Mouse (Mus musculus): ENCODE measurements around the gene Rrp7a. TPM values are rescaled to one million over a fixed set of nuclear protein-coding genes. Genes with fewer than 3 reads are reported as not detected.
A peak's percentile ranks its signal among the peaks of the same experiment; 100 is the strongest.

The Rrp7a gene
- polyA plus RNA-seq, 1 experiment = 126 TPM

GRCm38 (mm10) chr15:83115071-83115470, 7.5 kb downstream of the Rrp7a start:
- Histone ChIP-seq H3K4me3 (ENCODE audit: insufficient read depth, low read length) (no peak overlapping the region), H3K4me1 (ENCODE audit: control insufficient read depth, insufficient read depth, low read length) (peaks cover 2% of the 10 kb centered on the region; the same call in 1 of the 2 replicates), H3K27ac (ENCODE audit: insufficient read depth, low read length) (no peak overlapping the region)
- no peak for TF ChIP-seq POLR2A (IDR thresholded peaks at IDR 0.05; ENCODE audit: extremely low read depth, insufficient read depth, low read length)
- TF ChIP-seq CTCF (IDR thresholded peaks at IDR 0.05; ENCODE audit: extremely low read depth, insufficient read depth, low read length) = no peak

DNA sequence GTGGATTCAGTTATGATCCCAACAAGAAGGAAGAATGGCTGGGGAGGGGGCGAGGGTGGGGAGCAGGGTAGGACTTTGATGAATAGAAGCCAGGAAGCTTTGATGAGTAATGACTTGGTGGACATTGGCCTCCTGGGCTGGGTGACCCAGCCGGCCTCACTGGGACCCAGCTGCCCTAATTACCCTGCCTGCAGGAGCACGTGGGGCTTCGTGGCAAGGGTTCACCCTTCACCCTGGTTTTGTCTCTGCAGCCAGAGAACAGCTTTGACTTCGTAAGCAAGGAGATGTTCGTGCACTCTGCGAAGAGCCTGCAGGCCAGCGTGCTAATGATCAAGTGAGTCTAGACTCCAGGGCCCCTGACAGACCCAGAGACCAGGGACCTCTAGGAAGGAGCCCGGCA, 8.5 kb downstream of the Rrp7a start:
- Histone ChIP-seq H3K27ac (ENCODE audit: insufficient read depth, low read length) (no peak overlapping the region), H3K4me1 (ENCODE audit: control insufficient read depth, insufficient read depth, low read length) (peaks cover 2% of the 10 kb centered on the region; the same call in 1 of the 2 replicates), H3K4me3 (ENCODE audit: insufficient read depth, low read length) (no peak overlapping the region)
- no peak for TF ChIP-seq POLR2A (IDR thresholded peaks at IDR 0.05; ENCODE audit: extremely low read depth, insufficient read depth, low read length)
- no peak for TF ChIP-seq CTCF (IDR thresholded peaks at IDR 0.05; ENCODE audit: extremely low read depth, insufficient read depth, low read length)

- H3K4me1 ChIP-seq (ENCODE audit: control insufficient read depth, insufficient read depth, low read length) = peaks cover 2% of the 10 kb centered on the region; the same call in 1 of the 2 replicates
- TF ChIP-seq CTCF (IDR thresholded peaks at IDR 0.05; ENCODE audit: extremely low read depth, insufficient read depth, low read length) (peak; percentile 63), POLR2A (IDR thresholded peaks at IDR 0.05; ENCODE audit: extremely low read depth, insufficient read depth, low read length) (no peak)
- H3K27ac ChIP-seq (ENCODE audit: insufficient read depth, low read length) = no peak overlapping the region
- H3K4me3 ChIP-seq (ENCODE audit: insufficient read depth, low read length) = no peak overlapping the region
These were observed 9.7 kb downstream of the Rrp7a start for GRCm38 (mm10) chr15:83112898-83113297.

GRCm38 (mm10) chr15:83111874-83112273, 10.7 kb downstream of the Rrp7a start:
- H3K27ac ChIP-seq (ENCODE audit: insufficient read depth, low read length) = no peak overlapping the region
- H3K4me3 ChIP-seq (ENCODE audit: insufficient read depth, low read length) = no peak overlapping the region
- TF ChIP-seq CTCF (IDR thresholded peaks at IDR 0.05; ENCODE audit: extremely low read depth, insufficient read depth, low read length) = no peak
- TF ChIP-seq POLR2A (IDR thresholded peaks at IDR 0.05; ENCODE audit: extremely low read depth, insufficient read depth, low read length) = no peak
- peaks cover 2% of the 10 kb centered on the region; the same call in 1 of the 2 replicates for H3K4me1 ChIP-seq (ENCODE audit: control insufficient read depth, insufficient read depth, low read length)

GRCm38 (mm10) chr15:83111290-83111689, 11.3 kb downstream of the Rrp7a start:
- Histone ChIP-seq H3K27ac (ENCODE audit: insufficient read depth, low read length) (no peak overlapping the region), H3K4me1 (ENCODE audit: control insufficient read depth, insufficient read depth, low read length) (peaks cover 2% of the 10 kb centered on the region; the same call in 1 of the 2 replicates), H3K4me3 (ENCODE audit: insufficient read depth, low read length) (no peak overlapping the region)
- TF ChIP-seq CTCF (IDR thresholded peaks at IDR 0.05; ENCODE audit: extremely low read depth, insufficient read depth, low read length) = no peak

DNA sequence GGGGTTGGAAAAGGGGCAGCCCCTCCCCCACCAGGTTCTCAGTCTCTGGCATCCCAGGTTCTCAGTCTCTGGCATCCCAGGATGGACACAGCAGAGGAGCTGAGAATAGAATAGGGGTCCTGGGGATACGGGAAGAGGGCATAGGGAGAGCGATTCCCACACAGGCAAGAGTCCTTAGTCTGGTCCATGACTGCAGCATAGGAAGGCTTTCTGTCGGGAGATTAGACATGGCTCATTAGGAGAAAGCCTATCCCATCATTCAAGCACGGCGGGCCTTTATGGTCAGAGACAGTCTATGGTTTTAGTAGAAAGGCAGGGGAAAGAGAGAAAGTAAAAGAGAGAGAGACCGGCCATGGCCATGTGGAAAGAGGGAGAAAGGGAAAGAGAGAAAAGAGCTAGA, 14.8 kb downstream of the Rrp7a start:
- H3K27ac ChIP-seq (ENCODE audit: insufficient read depth, low read length) = no peak overlapping the region
- no peaks in the 10 kb centered on the region for H3K4me1 ChIP-seq (ENCODE audit: control insufficient read depth, insufficient read depth, low read length)
- H3K4me3 ChIP-seq (ENCODE audit: insufficient read depth, low read length) = no peak overlapping the region
- no peak for TF ChIP-seq CTCF (IDR thresholded peaks at IDR 0.05; ENCODE audit: extremely low read depth, insufficient read depth, low read length)
- no peak for TF ChIP-seq POLR2A (IDR thresholded peaks at IDR 0.05; ENCODE audit: extremely low read depth, insufficient read depth, low read length)

GRCm38 (mm10) chr15:83106426-83106825, 16.2 kb downstream of the Rrp7a start:
- no peaks in the 10 kb centered on the region for H3K4me1 ChIP-seq (ENCODE audit: control insufficient read depth, insufficient read depth, low read length)
- H3K27ac ChIP-seq (ENCODE audit: insufficient read depth, low read length) = no peak overlapping the region
- TF ChIP-seq CTCF (IDR thresholded peaks at IDR 0.05; ENCODE audit: extremely low read depth, insufficient read depth, low read length) (no peak), POLR2A (IDR thresholded peaks at IDR 0.05; ENCODE audit: extremely low read depth, insufficient read depth, low read length) (no peak)
- no peak overlapping the region for H3K4me3 ChIP-seq (ENCODE audit: insufficient read depth, low read length)

DNA sequence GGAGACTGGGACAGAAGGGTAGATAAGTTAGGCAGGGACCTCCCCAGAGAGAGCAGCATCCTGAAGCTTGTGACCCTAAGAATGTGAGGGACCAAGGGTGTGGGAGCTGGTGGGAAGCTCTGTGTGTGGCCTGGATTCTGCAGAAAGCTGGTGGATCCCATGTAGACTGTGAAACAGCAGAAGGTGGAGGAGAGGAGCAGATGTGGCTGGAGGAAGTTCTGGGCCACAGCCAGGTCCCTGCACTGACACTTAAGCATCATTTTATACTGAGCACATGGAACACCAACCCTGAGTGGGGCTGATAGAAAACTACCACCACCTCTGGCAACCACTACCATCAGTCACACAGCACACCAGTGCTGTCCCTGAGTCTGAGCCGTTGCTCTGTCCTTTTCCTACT, 19.5 kb downstream of the Rrp7a start:
- no peaks in the 10 kb centered on the region for H3K4me1 ChIP-seq (ENCODE audit: control insufficient read depth, insufficient read depth, low read length)
- H3K27ac ChIP-seq (ENCODE audit: insufficient read depth, low read length) = no peak overlapping the region
- H3K4me3 ChIP-seq (ENCODE audit: insufficient read depth, low read length) = no peak overlapping the region
- TF ChIP-seq POLR2A (IDR thresholded peaks at IDR 0.05; ENCODE audit: extremely low read depth, insufficient read depth, low read length) (no peak), CTCF (IDR thresholded peaks at IDR 0.05; ENCODE audit: extremely low read depth, insufficient read depth, low read length) (no peak)

- Histone ChIP-seq H3K27ac (ENCODE audit: insufficient read depth, low read length) (no peak overlapping the region), H3K4me3 (ENCODE audit: insufficient read depth, low read length) (peak overlapping the region; percentile 31), H3K4me1 (ENCODE audit: control insufficient read depth, insufficient read depth, low read length) (no peaks in the 10 kb centered on the region)
- no peak for TF ChIP-seq POLR2A (IDR thresholded peaks at IDR 0.05; ENCODE audit: extremely low read depth, insufficient read depth, low read length)
- no peak for TF ChIP-seq CTCF (IDR thresholded peaks at IDR 0.05; ENCODE audit: extremely low read depth, insufficient read depth, low read length)
These were observed 22.3 kb downstream of the Rrp7a start for GRCm38 (mm10) chr15:83100332-83100662.

- TF ChIP-seq POLR2A (IDR thresholded peaks at IDR 0.05; ENCODE audit: extremely low read depth, insufficient read depth, low read length) = no peak
- no peak for TF ChIP-seq CTCF (IDR thresholded peaks at IDR 0.05; ENCODE audit: extremely low read depth, insufficient read depth, low read length)
- peak overlapping the region; percentile 31 for H3K4me3 ChIP-seq (ENCODE audit: insufficient read depth, low read length)
- H3K27ac ChIP-seq (ENCODE audit: insufficient read depth, low read length) = no peak overlapping the region
- no peaks in the 10 kb centered on the region for H3K4me1 ChIP-seq (ENCODE audit: control insufficient read depth, insufficient read depth, low read length)
These were observed 22.9 kb downstream of the Rrp7a start for GRCm38 (mm10) chr15:83099533-83100331.

Measured in cortical plate, adult 2 months (tissue).